Mouse (Mus musculus) G1E (cell line): ENCODE measurements at regions not wholly inside any gene's neighbourhood (a gene's known extent, or its start where the extent isn't known, plus 50 kb on each side); places are given as distances from the start of the nearest gene placed in this dataset.

Experiments used
- ATAC-seq: 2 replicates; pipeline ENCODE4 v1.8.0; 2016; ENCODE audit warnings: mild to moderate bottlenecking; ENCODE audit not compliant: insufficient number of reproducible peaks, poor library complexity, low FRiP score, severe bottlenecking; ENCODE audit errors: extremely low read depth
- DNase-seq: peaks from one replicate; pipeline ENCODE4 v3.0.0; 2012; ENCODE audit warnings: low spot score
- H3K27me3 ChIP-seq: 2 replicates; pipeline ENCODE4 v1.6.1; 2012; ENCODE audit warnings: mild to moderate bottlenecking, low read length, inconsistent platforms; ENCODE audit not compliant: insufficient read depth
- H3K36me3 ChIP-seq: replicated peaks from 2 replicates; pipeline ENCODE3; 2012; ENCODE audit warnings: mild to moderate bottlenecking, inconsistent platforms
- H3K4me1 ChIP-seq: 2 replicates; pipeline ENCODE4 v1.6.1; 2012; ENCODE audit warnings: low read depth, low read length, inconsistent platforms, mixed read lengths; ENCODE audit not compliant: insufficient read depth
- H3K4me3 ChIP-seq: 2 replicates; pipeline ENCODE4 v1.5.1; 2012; ENCODE audit warnings: low read depth, mild to moderate bottlenecking, inconsistent platforms, low read length, moderate library complexity, mixed read lengths
- H3K9me3 ChIP-seq: replicated peaks from 2 replicates; pipeline ENCODE4 v1.6.1; 2012; ENCODE audit warnings: inconsistent platforms
- CTCF ChIP-seq: IDR thresholded peaks from 2 replicates; pipeline ENCODE4 v1.5.1; 2012; ENCODE audit warnings: low read depth, low read length, inconsistent platforms, mixed read lengths
- GATA1 ChIP-seq: IDR thresholded peaks from 2 replicates; pipeline ENCODE4 v1.6.1; 2012; ENCODE audit warnings: borderline replicate concordance, low read length, inconsistent platforms, mixed read lengths
- GATA2 ChIP-seq: IDR thresholded peaks from 2 replicates; pipeline ENCODE4 v1.6.1; 2012; ENCODE audit warnings: low read depth, low read length, inconsistent platforms, borderline replicate concordance
- POLR2AphosphoS5 ChIP-seq: IDR thresholded peaks from 2 replicates; pipeline ENCODE4 v1.6.1; 2012; ENCODE audit warnings: low read depth, low read length, inconsistent platforms; ENCODE audit not compliant: insufficient replicate concordance
- TAL1 ChIP-seq: conservative IDR thresholded peaks from 2 replicates; pipeline ENCODE4 v1.6.1; 2012; ENCODE audit warnings: low read depth, low read length, inconsistent platforms, mixed read lengths

GRCm38 (mm10) chr15:85660528-85661392 lies 74.0 kb upstream of the Ppara start:
- peaks cover 7% of the 10 kb centered on the region; the same call in 1 of the 2 replicates for H3K27me3 ChIP-seq
- H3K4me3 ChIP-seq, result no peak overlapping the region
- H3K36me3 ChIP-seq, result peaks cover 15% of the 10 kb centered on the region
- TF ChIP-seq GATA1, result no peak
- no peak for TF ChIP-seq GATA2
- TF ChIP-seq POLR2AphosphoS5, result no peak
- no peak for TF ChIP-seq TAL1
- TF ChIP-seq CTCF, result no peak
- DNase-seq (no peak), ATAC-seq (no peak)
- no peaks in the 10 kb centered on the region for H3K9me3 ChIP-seq
- peaks cover 1% of the 10 kb centered on the region for H3K4me1 ChIP-seq

GRCm38 (mm10) chr15:85661393-85661690 lies 73.4 kb upstream of the Ppara start:
- no peak overlapping the region for H3K4me3 ChIP-seq
- peaks cover 15% of the 10 kb centered on the region for H3K36me3 ChIP-seq
- H3K27me3 ChIP-seq, result peaks cover 6% of the 10 kb centered on the region; the same call in 1 of the 2 replicates
- no peak for DNase-seq
- ATAC-seq, result no peak
- no peak for TF ChIP-seq GATA2
- no peak for TF ChIP-seq POLR2AphosphoS5
- H3K9me3 ChIP-seq, result no peaks in the 10 kb centered on the region
- no peaks in the 10 kb centered on the region; the same call in 1 of the 2 replicates for H3K4me1 ChIP-seq

GRCm38 (mm10) chr15:85661771-85662170 lies 73.0 kb upstream of the Ppara start:
- H3K9me3 ChIP-seq, result no peaks in the 10 kb centered on the region
- DNase-seq (no peak), ATAC-seq (no peak)
- no peak overlapping the region for H3K4me3 ChIP-seq
- no peak for TF ChIP-seq CTCF
- TF ChIP-seq POLR2AphosphoS5, result no peak
- TF ChIP-seq TAL1, result no peak
- TF ChIP-seq GATA2, result no peak
- no peak for TF ChIP-seq GATA1
- peaks cover 6% of the 10 kb centered on the region; the same call in 1 of the 2 replicates for H3K27me3 ChIP-seq
- peaks cover 15% of the 10 kb centered on the region for H3K36me3 ChIP-seq
- H3K4me1 ChIP-seq, result peaks cover 4% of the 10 kb centered on the region; the same call in 1 of the 2 replicates

- no peaks in the 10 kb centered on the region for H3K9me3 ChIP-seq
- TF ChIP-seq CTCF, result no peak
- no peak for TF ChIP-seq GATA2
- no peak for TF ChIP-seq GATA1
- no peak for TF ChIP-seq TAL1
- no peak for TF ChIP-seq POLR2AphosphoS5
- H3K36me3 ChIP-seq, result peaks cover 15% of the 10 kb centered on the region
- DNase-seq (no peak), ATAC-seq (no peak)
- H3K4me3 ChIP-seq, result no peak overlapping the region
- peaks cover 4% of the 10 kb centered on the region; the same call in 1 of the 2 replicates for H3K4me1 ChIP-seq
- peaks cover 6% of the 10 kb centered on the region; the same call in 1 of the 2 replicates for H3K27me3 ChIP-seq
Measured at GRCm38 (mm10) chr15:85662271-85662670, 72.5 kb upstream of the Ppara start.

GRCm38 (mm10) chr15:85662673-85663072 lies 72.1 kb upstream of the Ppara start:
- peaks cover 6% of the 10 kb centered on the region; the same call in 1 of the 2 replicates for H3K27me3 ChIP-seq

GRCm38 (mm10) chr15:85663757-85664431 lies 70.9 kb upstream of the Ppara start:
- no peak for DNase-seq
- no peak for TF ChIP-seq GATA2
- no peak for TF ChIP-seq GATA1
- TF ChIP-seq TAL1, result no peak
- no peak for TF ChIP-seq POLR2AphosphoS5
- no peak for TF ChIP-seq CTCF
- no peak for ATAC-seq
- peaks cover 8% of the 10 kb centered on the region; the same call in 1 of the 2 replicates for H3K4me1 ChIP-seq
- H3K4me3 ChIP-seq, result no peak overlapping the region
- no peaks in the 10 kb centered on the region for H3K9me3 ChIP-seq
- peaks cover 6% of the 10 kb centered on the region; the same call in 1 of the 2 replicates for H3K27me3 ChIP-seq
- peaks cover 13% of the 10 kb centered on the region for H3K36me3 ChIP-seq

More at GRCm38 (mm10) chr15:85662673-85663072, 72.1 kb upstream of the Ppara start:
- Histone ChIP-seq H3K9me3 (no peaks in the 10 kb centered on the region), H3K36me3 (peaks cover 15% of the 10 kb centered on the region), H3K4me3 (no peak overlapping the region), H3K4me1 (peaks cover 4% of the 10 kb centered on the region; the same call in 1 of the 2 replicates)
- ATAC-seq (no peak), DNase-seq (no peak)
- TF ChIP-seq GATA2 (no peak), TAL1 (no peak), POLR2AphosphoS5 (no peak), GATA1 (no peak), CTCF (no peak)
